Mouse (Mus musculus) liver, postnatal 0 days (tissue): ENCODE measurements around the gene Inafm2. TPM values are rescaled to one million over a fixed set of nuclear protein-coding genes. Genes with fewer than 3 reads are reported as not detected.

ENCODE experiments used
- ATAC-seq: fragments of 200-750 bp; cut with Nextera tagmentation; 2 replicates; pipeline ENCODE4 v1.8.0; 2017; ENCODE audit warnings: mild to moderate bottlenecking, moderate library complexity
- DNase-seq: peaks from one replicate; pipeline ENCODE4 v3.0.0-alpha.2; 2016
- H3K27ac ChIP-seq: fragments of 300-500 bp; sonication (generic); 2 replicates; pipeline ENCODE4 v1.5.1; 2014; ENCODE audit warnings: antibody characterized with exemption, moderate library complexity, mild to moderate bottlenecking, low read depth
- H3K27me3 ChIP-seq: fragments of 300-500 bp; sonication (generic); 2 replicates; pipeline ENCODE4 v1.6.1; 2014; ENCODE audit warnings: low read length, control low read depth, mixed read lengths; ENCODE audit not compliant: insufficient read depth
- H3K36me3 ChIP-seq: fragments of 300-500 bp; sonication (generic); replicated peaks from 2 replicates; pipeline ENCODE4 v1.6.1; 2014; ENCODE audit warnings: mild to moderate bottlenecking, control low read depth, low read length, moderate library complexity, mixed read lengths; ENCODE audit not compliant: insufficient read depth
- H3K4me1 ChIP-seq: fragments of 300-500 bp; sonication (generic); 2 replicates; pipeline ENCODE4 v1.6.1; 2014; ENCODE audit warnings: antibody characterized with exemption, mild to moderate bottlenecking, control low read depth; ENCODE audit not compliant: insufficient read depth
- H3K4me2 ChIP-seq: fragments of 300-500 bp; sonication (generic); 2 replicates; pipeline ENCODE4 v1.6.1; 2014; ENCODE audit warnings: low read depth, mild to moderate bottlenecking, low read length, moderate library complexity, mixed read lengths
- H3K4me3 ChIP-seq: fragments of 300-500 bp; sonication (generic); 2 replicates; pipeline ENCODE4 v1.5.1; 2014; ENCODE audit warnings: low read depth, low read length
- H3K9ac ChIP-seq: fragments of 300-500 bp; sonication (generic); replicated peaks from 2 replicates; pipeline ENCODE4 v1.6.1; 2014; ENCODE audit warnings: mild to moderate bottlenecking, moderate library complexity
- H3K9me3 ChIP-seq: fragments of 300-500 bp; sonication (generic); 2 replicates; pipeline ENCODE4 v1.6.1; 2016; ENCODE audit warnings: mild to moderate bottlenecking, control low read depth, low read length, mixed read lengths
- CTCF ChIP-seq: sonication (generic); IDR thresholded peaks from 2 replicates; pipeline ENCODE4 v1.5.1; 2016; ENCODE audit warnings: antibody characterized with exemption, low read depth
- EP300 ChIP-seq: IDR thresholded peaks from 2 replicates; pipeline ENCODE4 v1.6.1; 2016; ENCODE audit warnings: antibody characterized with exemption, low read depth, mild to moderate bottlenecking
- WGBS: fragments of 180-500 bp; shearing (Covaris S2); extraction: QIAGEN DNeasy Blood & Tissue Kit; methylation state at CpG from one replicate; pipeline ENCODE4 v1.1.7; 2014; ENCODE audit not compliant: insufficient replicate concordance; 5-methylcytosine and 5-hydroxymethylcytosine counted together
- polyA plus RNA-seq: library from polyadenylated mRNA; unstranded; fragments of >200 nt; fragmentation: Nextera tagmentation; extraction: Ambion mirVana; gene quantifications from 2 replicates; pipeline ENCODE4 v1.2.1, GENCODE M21; 2015

Inafm2 gene
- polyA plus RNA-seq, 1 experiment from 2014 or later = 14.7 TPM

- ATAC-seq (peak; percentile 24; the same call in 1 of the 2 replicates), DNase-seq (no peak)
- H3K9me3 ChIP-seq = no peaks in the 10 kb centered on the region
- WGBS = 64% methylated on average over 16 of the region's 16 CpGs
- no peak for TF ChIP-seq EP300
- TF ChIP-seq CTCF = no peak
- H3K4me3 ChIP-seq = no peak overlapping the region
- H3K4me2 ChIP-seq = 0 out of 2 replicates have a peak overlapping the region, but pooled peaks have one; percentile 9
- H3K9ac ChIP-seq = peak overlapping the region; percentile 26; the same call in 1 of the 2 replicates
- H3K36me3 ChIP-seq = peaks cover 12% of the 10 kb centered on the region
- peak overlapping the region; percentile 75 for H3K27ac ChIP-seq
- H3K4me1 ChIP-seq = peaks cover 25% of the 10 kb centered on the region
- H3K27me3 ChIP-seq = no peaks in the 10 kb centered on the region
Observed at GRCm38 (mm10) chr2:118751896-118752791, 6.6 kb downstream of the Inafm2 start.

GRCm38 (mm10) chr2:118752792-118753108 lies 7.2 kb downstream of the Inafm2 start:
- no peak for DNase-seq
- H3K4me2 ChIP-seq = 0 out of 2 replicates have a peak overlapping the region, but pooled peaks have one; percentile 9
- 43% methylated on average over 4 of the region's 4 CpGs for WGBS
- no peak overlapping the region for H3K9ac ChIP-seq
- no peaks in the 10 kb centered on the region for H3K9me3 ChIP-seq
- peak overlapping the region; percentile 75; the same call in 1 of the 2 replicates for H3K27ac ChIP-seq
- TF ChIP-seq CTCF = no peak
- no peak for TF ChIP-seq EP300
- H3K27me3 ChIP-seq = no peaks in the 10 kb centered on the region
- H3K4me3 ChIP-seq = no peak overlapping the region
- H3K36me3 ChIP-seq = peaks cover 12% of the 10 kb centered on the region
- peaks cover 19% of the 10 kb centered on the region for H3K4me1 ChIP-seq
- no peak for ATAC-seq

GRCm38 (mm10) chr2:118754143-118754542 lies 8.6 kb downstream of the Inafm2 start:
- Histone ChIP-seq H3K9ac (no peak overlapping the region), H3K9me3 (no peaks in the 10 kb centered on the region), H3K4me3 (no peak overlapping the region), H3K36me3 (peaks cover 7% of the 10 kb centered on the region), H3K4me2 (no peak overlapping the region), H3K27ac (no peak overlapping the region), H3K4me1 (peaks cover 17% of the 10 kb centered on the region), H3K27me3 (0 out of 2 replicates have a peak, but pooled peaks cover 4% of the 10 kb centered on the region)
- no peak for TF ChIP-seq EP300
- DNase-seq = no peak
- no peak for ATAC-seq
- WGBS = 85% methylated on average over 5 of the region's 5 CpGs

- TF ChIP-seq EP300 = no peak
- TF ChIP-seq CTCF = no peak
- Histone ChIP-seq H3K9me3 (no peaks in the 10 kb centered on the region), H3K27me3 (0 out of 2 replicates have a peak, but pooled peaks cover 8% of the 10 kb centered on the region), H3K9ac (no peak overlapping the region), H3K36me3 (peaks cover 2% of the 10 kb centered on the region), H3K27ac (no peak overlapping the region), H3K4me2 (no peak overlapping the region), H3K4me1 (peaks cover 22% of the 10 kb centered on the region), H3K4me3 (no peak overlapping the region)
- 66% methylated on average over 6 of the region's 6 CpGs for WGBS
- DNase-seq (no peak), ATAC-seq (no peak)
Observed at GRCm38 (mm10) chr2:118755407-118755806, 9.8 kb downstream of the Inafm2 start.

GRCm38 (mm10) chr2:118756103-118756502 lies 10.5 kb downstream of the Inafm2 start:
- H3K9me3 ChIP-seq = no peaks in the 10 kb centered on the region
- H3K27me3 ChIP-seq = 0 out of 2 replicates have a peak, but pooled peaks cover 8% of the 10 kb centered on the region
- peak overlapping the region; percentile 34; the same call in 1 of the 2 replicates for H3K27ac ChIP-seq
- WGBS = 51% methylated on average over 4 of the region's 4 CpGs
- peak; percentile 43; the same call in 1 of the 2 replicates for ATAC-seq
- peaks cover 19% of the 10 kb centered on the region for H3K4me1 ChIP-seq
- H3K4me2 ChIP-seq = no peak overlapping the region
- DNase-seq = no peak
- no peak overlapping the region for H3K4me3 ChIP-seq
- no peak overlapping the region for H3K9ac ChIP-seq
- no peak for TF ChIP-seq CTCF
- TF ChIP-seq EP300 = peak; percentile 29; the same call in 1 of the 2 replicates
- no peaks in the 10 kb centered on the region for H3K36me3 ChIP-seq

- no peaks in the 10 kb centered on the region for H3K36me3 ChIP-seq
- H3K27me3 ChIP-seq = 0 out of 2 replicates have a peak, but pooled peaks cover 14% of the 10 kb centered on the region
- no peaks in the 10 kb centered on the region for H3K9me3 ChIP-seq
- no peak overlapping the region for H3K9ac ChIP-seq
- no peak overlapping the region for H3K4me3 ChIP-seq
- no peak overlapping the region for H3K27ac ChIP-seq
- TF ChIP-seq EP300 (no peak), CTCF (peak; percentile 91)
- H3K4me1 ChIP-seq = peaks cover 37% of the 10 kb centered on the region
- no peak overlapping the region for H3K4me2 ChIP-seq
- WGBS = 9% methylated on average over 8 of the region's 8 CpGs
- DNase-seq (peak; percentile 82), ATAC-seq (peak; percentile 32; the same call in 1 of the 2 replicates)
Observed at GRCm38 (mm10) chr2:118759828-118760227, 14.3 kb downstream of the Inafm2 start.
